Mouse (Mus musculus) olfactory bulb, adult 2 months (tissue): ENCODE results near the gene Otc.

ENCODE experiments used
- CTCF ChIP-seq: fragments of 200-500 bp; IDR thresholded peaks from 2 replicates; pipeline ENCODE4 v1.5.1; 2012; ENCODE audit warnings: low read depth, mild to moderate bottlenecking, low read length, moderate library complexity; ENCODE audit not compliant: insufficient read depth
- POLR2A ChIP-seq: fragments of 200-500 bp; IDR thresholded peaks from 2 replicates; pipeline ENCODE4 v1.6.1; 2012; ENCODE audit warnings: mild to moderate bottlenecking, low read depth, low read length, moderate library complexity; ENCODE audit not compliant: insufficient read depth

GRCm38 (mm10) chrX:10251357-10251756 lies 748 bp upstream of the Otc start:
- TF ChIP-seq POLR2A (no peak), CTCF (no peak)
